Mouse (Mus musculus) cerebellum, adult 2 months (tissue): ENCODE measurements around the gene Platr17. TPM values are rescaled to one million over a fixed set of nuclear protein-coding genes. Genes with fewer than 3 reads are reported as not detected.

ENCODE experiments used
- DNase-seq, 2 experiments: peaks; one replicate each; pipeline ENCODE4 v3.0.0; 2021
- H3K27ac ChIP-seq: fragments of 200-500 bp; 2 replicates; pipeline ENCODE4 v1.5.1; 2012; ENCODE audit warnings: low read length, control low read depth, inconsistent platforms; ENCODE audit not compliant: insufficient read depth
- H3K27me3 ChIP-seq: fragments of 200-500 bp; 2 replicates; pipeline ENCODE4 v1.6.1; 2012; ENCODE audit warnings: inconsistent platforms, mild to moderate bottlenecking, low read length, moderate library complexity; ENCODE audit not compliant: control insufficient read depth, insufficient read depth
- H3K4me1 ChIP-seq: fragments of 200-500 bp; 2 replicates; pipeline ENCODE4 v1.6.1; 2011; ENCODE audit warnings: low read length; ENCODE audit not compliant: control insufficient read depth, insufficient read depth
- H3K4me3 ChIP-seq: fragments of 200-500 bp; replicated peaks from 2 replicates; pipeline ENCODE3; 2011; ENCODE audit warnings: mild to moderate bottlenecking, low read depth, low read length, control low read depth; ENCODE audit not compliant: insufficient read depth
- CTCF ChIP-seq: fragments of 200-500 bp; IDR thresholded peaks from 2 replicates; pipeline ENCODE4 v1.5.1; 2011; ENCODE audit warnings: low read depth, mild to moderate bottlenecking, control low read depth, low read length, moderate library complexity, borderline replicate concordance; ENCODE audit not compliant: insufficient read depth
- POLR2A ChIP-seq: fragments of 200-500 bp; IDR thresholded peaks from 2 replicates; pipeline ENCODE4 v1.6.1; 2011; ENCODE audit warnings: low read length, control low read depth, borderline replicate concordance; ENCODE audit not compliant: insufficient read depth
- WGBS: fragments of 180-500 bp; shearing (Covaris S2); methylation state at CpG from one replicate; pipeline ENCODE4 v1.1.7; 2018; 5-methylcytosine and 5-hydroxymethylcytosine counted together
- polyA plus RNA-seq: library from polyadenylated mRNA; depleted of rRNA; stranded (reverse); fragments of >200 nt; gene quantifications from 2 replicates; pipeline ENCODE4 v1.2.3, GENCODE M21; 2012

Gene Platr17
- polyA plus RNA-seq, 1 experiment = 0.65 TPM

- Histone ChIP-seq H3K4me1 (peaks cover 11% of the 10 kb centered on the region), H3K4me3 (peak overlapping the region; percentile 98), H3K27me3 (no peaks in the 10 kb centered on the region), H3K27ac (peak overlapping the region; percentile 26)
- TF ChIP-seq CTCF = 0 out of 2 replicates have a peak, but pooled peaks have one; percentile 26
- TF ChIP-seq POLR2A = no peak
- WGBS = 1% methylated on average over 52 of the region's 52 CpGs
- DNase-seq = peak; percentile 68 to 69
Observed at GRCm38 (mm10) chr17:33919351-33920281, 14.7 kb downstream of the Platr17 start.

GRCm38 (mm10) chr17:33920282-33921097 is 15.6 kb downstream of the Platr17 start:
- peaks cover 11% of the 10 kb centered on the region for H3K4me1 ChIP-seq
- WGBS = under 1% methylated on average over 36 of the region's 36 CpGs
- H3K27ac ChIP-seq = no peak overlapping the region
- H3K27me3 ChIP-seq = no peaks in the 10 kb centered on the region
- peak; percentile 85 to 90 for DNase-seq
- peak; percentile 90 for TF ChIP-seq CTCF
- no peak for TF ChIP-seq POLR2A
- peak overlapping the region; percentile 98 for H3K4me3 ChIP-seq

GRCm38 (mm10) chr17:33921361-33921760 is 16.4 kb downstream of the Platr17 start:
- no peaks in the 10 kb centered on the region for H3K27me3 ChIP-seq
- H3K4me1 ChIP-seq = peaks cover 11% of the 10 kb centered on the region
- DNase-seq = no peak
- TF ChIP-seq POLR2A (no peak), CTCF (no peak)
- H3K27ac ChIP-seq = no peak overlapping the region
- no peak overlapping the region for H3K4me3 ChIP-seq
- WGBS = 89% methylated on average over 7 of the region's 7 CpGs

GRCm38 (mm10) chr17:33924577-33925283 is 19.8 kb downstream of the Platr17 start:
- H3K27ac ChIP-seq = no peak overlapping the region
- WGBS = 84% methylated on average over 10 of the region's 10 CpGs
- H3K27me3 ChIP-seq = no peaks in the 10 kb centered on the region
- H3K4me1 ChIP-seq = no peaks in the 10 kb centered on the region
- H3K4me3 ChIP-seq = no peak overlapping the region
- TF ChIP-seq CTCF = peak; percentile 41; the same call in 1 of the 2 replicates
- TF ChIP-seq POLR2A = no peak
- DNase-seq = no peak

GRCm38 (mm10) chr17:33925406-33926116 is 20.6 kb downstream of the Platr17 start:
- no peaks in the 10 kb centered on the region for H3K27me3 ChIP-seq
- H3K4me3 ChIP-seq = no peak overlapping the region
- WGBS = 79% methylated on average over 21 of the region's 21 CpGs
- peak in 1 of 2 experiments; percentile 8 for DNase-seq
- no peak overlapping the region for H3K27ac ChIP-seq
- no peaks in the 10 kb centered on the region for H3K4me1 ChIP-seq
- TF ChIP-seq POLR2A (no peak), CTCF (no peak)

GRCm38 (mm10) chr17:33926207-33926932 is 21.4 kb downstream of the Platr17 start:
- TF ChIP-seq POLR2A = no peak
- TF ChIP-seq CTCF = no peak; the same call in 1 of the 2 replicates
- Histone ChIP-seq H3K27ac (no peak overlapping the region), H3K4me1 (peaks cover 3% of the 10 kb centered on the region; the same call in 1 of the 2 replicates), H3K27me3 (no peaks in the 10 kb centered on the region), H3K4me3 (no peak overlapping the region)
- DNase-seq = no peak
- 71% methylated on average over 17 of the region's 17 CpGs for WGBS
